Mouse (Mus musculus) ES-Bruce4 (cell line): Measurements from ENCODE around the gene Ifnar2. TPM values are rescaled to one million over a fixed set of nuclear protein-coding genes. Genes with fewer than 3 reads are reported as not detected.
A peak's percentile ranks its signal among the peaks of the same experiment; 100 is the strongest.

Source experiments
- H3K27ac ChIP-seq: 2 replicates; pipeline ENCODE4 v1.5.1; 2012; ENCODE audit warnings: low read length, inconsistent platforms; ENCODE audit not compliant: insufficient read depth
- H3K27me3 ChIP-seq: 2 replicates; pipeline ENCODE4 v1.6.1; 2012; ENCODE audit warnings: mild to moderate bottlenecking, low read length, inconsistent platforms; ENCODE audit not compliant: control insufficient read depth, poor library complexity, insufficient read depth, severe bottlenecking
- H3K36me3 ChIP-seq: 2 replicates; pipeline ENCODE4 v1.6.1; 2012; ENCODE audit warnings: inconsistent platforms, mild to moderate bottlenecking, low read length, moderate library complexity; ENCODE audit not compliant: control insufficient read depth, poor library complexity, insufficient read depth, severe bottlenecking
- H3K4me1 ChIP-seq: one replicate; pipeline ENCODE4 v1.8.1; 2011; ENCODE audit warnings: low read length; ENCODE audit not compliant: control insufficient read depth, insufficient read depth
- H3K4me3 ChIP-seq: 2 replicates; pipeline ENCODE4 v1.5.1; 2011; ENCODE audit warnings: low read depth, mild to moderate bottlenecking, low read length
- H3K9ac ChIP-seq: 2 replicates; pipeline ENCODE4 v1.6.1; 2012; ENCODE audit warnings: low read depth, mild to moderate bottlenecking, inconsistent platforms; ENCODE audit not compliant: poor library complexity, severe bottlenecking
- H3K9me3 ChIP-seq: replicated peaks from 2 replicates; pipeline ENCODE4 v1.6.1; 2012; ENCODE audit warnings: mild to moderate bottlenecking, low read length, inconsistent platforms; ENCODE audit not compliant: control insufficient read depth, poor library complexity, insufficient read depth, severe bottlenecking
- CTCF ChIP-seq: IDR thresholded peaks from one replicate; pipeline ENCODE4 v1.8.1; 2011; ENCODE audit warnings: low read depth, low read length
- EP300 ChIP-seq: IDR thresholded peaks from 2 replicates; pipeline ENCODE4 v1.6.1; 2011; ENCODE audit warnings: low read depth, low read length; ENCODE audit not compliant: insufficient read depth
- POLR2A ChIP-seq: IDR thresholded peaks from one replicate; pipeline ENCODE4 v1.8.1; 2011; ENCODE audit warnings: low read length; ENCODE audit not compliant: insufficient read depth
- polyA plus RNA-seq: library from polyadenylated mRNA; stranded (reverse); fragments of >200 nt; gene quantifications from 2 replicates; pipeline ENCODE4 v1.2.4, GENCODE M21; 2011; ENCODE audit warnings: low read depth; ENCODE audit not compliant: missing spikeins, insufficient read depth, insufficient read length

Gene Ifnar2
- polyA plus RNA-seq, 1 experiment, result 13.4 TPM

DNA sequence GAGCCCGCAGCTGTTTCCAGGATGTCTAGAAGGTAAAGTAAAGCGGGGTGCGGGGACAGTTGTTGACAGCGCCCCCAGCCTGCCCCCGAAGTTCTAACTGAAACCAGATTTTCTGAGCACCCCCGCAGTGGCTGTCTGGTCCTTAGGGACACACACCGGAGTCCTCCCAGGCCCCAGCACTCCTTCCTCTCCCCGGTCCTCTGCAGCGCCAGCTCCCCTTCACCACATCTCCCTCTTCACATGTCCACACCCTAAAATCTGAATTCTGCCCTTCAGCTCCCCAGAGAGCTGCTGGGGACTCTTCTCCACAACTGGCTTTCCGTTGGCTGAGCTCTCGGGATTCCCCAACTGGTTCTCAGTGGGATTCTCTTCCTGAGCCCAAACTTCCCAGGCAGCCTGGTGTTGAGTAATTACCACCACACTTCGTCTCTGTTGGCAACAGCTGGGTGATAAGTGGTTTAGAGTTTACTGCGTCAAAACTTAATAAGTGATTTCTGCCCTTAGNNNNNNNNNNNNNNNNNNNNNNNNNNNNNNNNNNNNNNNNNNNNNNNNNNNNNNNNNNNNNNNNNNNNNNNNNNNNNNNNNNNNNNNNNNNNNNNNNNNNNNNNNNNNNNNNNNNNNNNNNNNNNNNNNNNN is 34.1 kb downstream of the Ifnar2 start:
- no peaks in the 10 kb centered on the region for H3K4me1 ChIP-seq
- TF ChIP-seq CTCF (no peak), POLR2A (no peak), EP300 (no peak)
- no peaks in the 10 kb centered on the region for H3K9me3 ChIP-seq
- peak overlapping the region; percentile 85 for H3K9ac ChIP-seq
- H3K36me3 ChIP-seq, result no peaks in the 10 kb centered on the region
- no peak overlapping the region for H3K27ac ChIP-seq
- peak overlapping the region; percentile 71 for H3K4me3 ChIP-seq
- H3K27me3 ChIP-seq, result no peaks in the 10 kb centered on the region

- H3K4me3 ChIP-seq, result no peak overlapping the region
- H3K9me3 ChIP-seq, result no peaks in the 10 kb centered on the region
- H3K9ac ChIP-seq, result no peak overlapping the region
- H3K27ac ChIP-seq, result no peak overlapping the region
- H3K36me3 ChIP-seq, result no peaks in the 10 kb centered on the region
- no peak for TF ChIP-seq POLR2A
- TF ChIP-seq CTCF, result no peak
- TF ChIP-seq EP300, result no peak
- H3K4me1 ChIP-seq, result no peaks in the 10 kb centered on the region
- no peaks in the 10 kb centered on the region for H3K27me3 ChIP-seq
Measured at GRCm38 (mm10) chr16:91413102-91413844, 40.7 kb downstream of the Ifnar2 start.

- Histone ChIP-seq H3K4me3 (no peak overlapping the region), H3K4me1 (no peaks in the 10 kb centered on the region), H3K27ac (no peak overlapping the region), H3K27me3 (no peaks in the 10 kb centered on the region), H3K9ac (no peak overlapping the region), H3K9me3 (no peaks in the 10 kb centered on the region), H3K36me3 (no peaks in the 10 kb centered on the region)
- TF ChIP-seq CTCF (no peak), EP300 (no peak), POLR2A (no peak)
Measured at GRCm38 (mm10) chr16:91415391-91416189, 43.0 kb downstream of the Ifnar2 start.

GRCm38 (mm10) chr16:91416357-91416756 is 43.8 kb downstream of the Ifnar2 start:
- Histone ChIP-seq H3K27ac (no peak overlapping the region), H3K4me3 (no peak overlapping the region), H3K36me3 (no peaks in the 10 kb centered on the region), H3K4me1 (no peaks in the 10 kb centered on the region), H3K9ac (no peak overlapping the region), H3K9me3 (no peaks in the 10 kb centered on the region), H3K27me3 (no peaks in the 10 kb centered on the region)
- no peak for TF ChIP-seq EP300
- no peak for TF ChIP-seq CTCF
- no peak for TF ChIP-seq POLR2A

- Histone ChIP-seq H3K9me3 (no peaks in the 10 kb centered on the region), H3K27ac (no peak overlapping the region), H3K27me3 (no peaks in the 10 kb centered on the region), H3K4me3 (no peak overlapping the region), H3K4me1 (no peaks in the 10 kb centered on the region), H3K36me3 (no peaks in the 10 kb centered on the region), H3K9ac (no peak overlapping the region)
- TF ChIP-seq CTCF (no peak), EP300 (no peak), POLR2A (no peak)
Measured at GRCm38 (mm10) chr16:91416938-91417337, 44.4 kb downstream of the Ifnar2 start.

DNA sequence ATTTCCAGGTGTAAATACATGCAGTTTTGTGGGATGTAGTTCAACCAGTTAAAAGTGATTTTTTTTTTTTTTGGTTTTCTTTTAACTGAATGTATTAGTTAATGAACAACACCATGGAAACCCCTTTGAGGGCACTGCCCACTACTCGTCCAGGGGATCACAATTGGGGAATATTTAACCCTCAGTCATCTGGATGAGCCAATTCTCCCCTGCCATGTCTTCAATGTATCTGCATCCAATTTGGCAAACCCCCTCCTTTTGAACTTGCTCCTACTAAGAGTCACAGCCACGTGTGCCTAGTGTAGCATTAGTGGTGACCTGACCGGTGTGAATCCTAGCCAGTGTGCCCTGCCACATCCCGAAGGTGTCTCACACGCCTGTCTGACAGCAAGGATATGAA is 45.9 kb downstream of the Ifnar2 start:
- no peaks in the 10 kb centered on the region for H3K9me3 ChIP-seq
- H3K4me1 ChIP-seq, result no peaks in the 10 kb centered on the region
- H3K27ac ChIP-seq, result no peak overlapping the region
- H3K4me3 ChIP-seq, result no peak overlapping the region
- no peaks in the 10 kb centered on the region for H3K27me3 ChIP-seq
- no peaks in the 10 kb centered on the region for H3K36me3 ChIP-seq
- TF ChIP-seq POLR2A (no peak), EP300 (no peak), CTCF (no peak)
- H3K9ac ChIP-seq, result no peak overlapping the region
